Comparison of ENCODE assay signal across 26 mouse cellular contexts in the genomic region with DNA sequence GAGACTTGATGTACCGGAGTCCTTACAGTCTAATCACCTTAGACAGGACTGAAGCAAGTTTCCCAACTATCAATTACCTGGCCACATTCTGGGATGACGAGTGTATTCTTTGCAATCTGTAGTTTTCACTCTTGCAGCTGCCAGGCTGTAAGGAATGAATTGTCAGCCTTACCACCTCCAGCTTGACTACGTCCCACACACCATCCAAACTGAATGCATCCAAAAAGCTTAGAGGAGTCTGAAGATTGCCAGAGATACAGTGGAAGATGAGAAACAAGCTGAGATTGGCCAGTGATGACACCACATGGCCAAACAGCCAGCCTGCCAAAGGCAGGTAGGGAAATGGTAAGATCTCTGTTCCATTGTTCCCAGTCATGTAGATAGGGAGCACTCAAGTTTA. TPM values are rescaled to one million over a fixed set of nuclear protein-coding genes. Genes with fewer than 3 reads are reported as not detected.
"Had no signal": no experiment of that assay in that cellular context is flagged by ENCODE, and none has a peak within 500 bp of the region (broad histone marks: within the 10 kb centered on the region; RNA-seq: fewer than 3 reads in every experiment).

No protein-coding gene starts in this region.

- H3K4me3 ChIP-seq: limb, embryonic 10.5 days; limb, embryonic 13.5 days; liver, embryonic 12.5 days; liver, embryonic 15.5 days; lung, embryonic 15.5 days had no signal

- H3K27me3 ChIP-seq: limb, embryonic 13.5 days; liver, embryonic 15.5 days; lung, embryonic 15.5 days had no signal

- H3K4me1 ChIP-seq: limb, embryonic 10.5 days; limb, embryonic 13.5 days; liver, embryonic 12.5 days; liver, embryonic 15.5 days; lung, embryonic 15.5 days had no signal

- H3K4me2 ChIP-seq: limb, embryonic 13.5 days; liver, embryonic 12.5 days; liver, embryonic 15.5 days; lung, embryonic 15.5 days; midbrain, embryonic 11.5 days had no signal

- H3K9me3 ChIP-seq: limb, embryonic 10.5 days; limb, embryonic 13.5 days; liver, embryonic 12.5 days; liver, embryonic 15.5 days; lung, embryonic 15.5 days had no signal

- H3K9ac ChIP-seq: limb, embryonic 13.5 days; liver, embryonic 12.5 days; liver, embryonic 15.5 days; lung, embryonic 15.5 days had no signal

- DNase-seq: kidney, adult 18-20 months; kidney, adult 9 months; kidney, postnatal 14 days; kidney, postnatal 4 days; liver; lung, adult 18-20 months; lung, postnatal 10 days; lung, postnatal 36 days; midbrain, embryonic 14.5 days; thymus, adult 2 months; thymus, postnatal 14 days; thymus, postnatal 4 days had no signal

- H3K36me3 ChIP-seq: limb, embryonic 10.5 days; limb, embryonic 13.5 days; liver, embryonic 12.5 days; liver, embryonic 15.5 days; lung, embryonic 15.5 days had no signal

- ATAC-seq: intestine, embryonic 16.5 days; liver, embryonic 12.5 days had no signal

- H3K27ac ChIP-seq: limb, embryonic 10.5 days; limb, embryonic 13.5 days; liver, embryonic 12.5 days; liver, embryonic 15.5 days; lung, embryonic 15.5 days had no signal

RNA-seq across cellular contexts. Expression of a gene that starts 6.4 kb away (rescaled TPM):
- polyA plus RNA-seq: intestine, embryonic 16.5 days; kidney, embryonic 16.5 days; limb, embryonic 10.5 days; limb, embryonic 13.5 days; liver, embryonic 12.5 days; liver, embryonic 15.5 days; lung, embryonic 15.5 days; midbrain, embryonic 11.5 days; midbrain, embryonic 14.5 days; midbrain, postnatal 0 days; neural tube, embryonic 11.5 days; neural tube, embryonic 14.5 days; small intestine, adult 2 months; spleen, adult 2 months; stomach, embryonic 16.5 days had no signal

RNA-seq across cellular contexts. Expression of a gene that starts 29.0 kb away (rescaled TPM):
- polyA plus RNA-seq: kidney, embryonic 16.5 days; limb, embryonic 10.5 days; limb, embryonic 13.5 days; lung, embryonic 15.5 days; midbrain, embryonic 11.5 days; midbrain, embryonic 14.5 days; midbrain, postnatal 0 days; neural tube, embryonic 11.5 days; neural tube, embryonic 14.5 days; spleen, adult 2 months had no signal

RNA-seq across cellular contexts. Expression of a gene that starts 39.6 kb away (rescaled TPM):
- polyA plus RNA-seq: intestine, embryonic 16.5 days; kidney, embryonic 16.5 days; limb, embryonic 10.5 days; limb, embryonic 13.5 days; liver, embryonic 12.5 days; liver, embryonic 15.5 days; lung, embryonic 15.5 days; midbrain, embryonic 11.5 days; midbrain, embryonic 14.5 days; neural tube, embryonic 11.5 days; neural tube, embryonic 14.5 days; small intestine, adult 2 months; spleen, adult 2 months; stomach, embryonic 16.5 days; thymus, adult 2 months had no signal

RNA-seq across cellular contexts. Expression of a gene that starts 41.1 kb away (rescaled TPM):
- polyA plus RNA-seq: intestine, embryonic 16.5 days; kidney, embryonic 16.5 days; limb, embryonic 10.5 days; limb, embryonic 13.5 days; liver, embryonic 12.5 days; liver, embryonic 15.5 days; lung, embryonic 15.5 days; midbrain, embryonic 11.5 days; midbrain, embryonic 14.5 days; midbrain, postnatal 0 days; neural tube, embryonic 11.5 days; neural tube, embryonic 14.5 days; small intestine, adult 2 months; spleen, adult 2 months; stomach, embryonic 16.5 days; thymus, adult 2 months had no signal
